Mouse (Mus musculus) lung, postnatal 10 days (tissue): ENCODE results near the gene Tmem216.
"Not testable (repeated sequence)": the region's sequence is repeated elsewhere in the genome, so short reads cannot be mapped to it uniquely, and the experiment has no call there.

Experiments used
- DNase-seq: peaks from one replicate; pipeline ENCODE4 v3.0.0; 2021

Gene Tmem216

GRCm38 (mm10) chr19:10564278-10564677 is 8.2 kb upstream of the Tmem216 start:
- no peak for DNase-seq

GRCm38 (mm10) chr19:10562351-10562750 is 6.3 kb upstream of the Tmem216 start:
- no peak for DNase-seq

- peak; percentile 57 for DNase-seq
Observed at GRCm38 (mm10) chr19:10561558-10562314, 5.7 kb upstream of the Tmem216 start.

- peak; percentile 42 for DNase-seq
Observed at GRCm38 (mm10) chr19:10560108-10560507, 4.1 kb upstream of the Tmem216 start.

- not testable (repeated sequence) for DNase-seq
Observed at GRCm38 (mm10) chr19:10557837-10558375, 1.9 kb upstream of the Tmem216 start.

- no peak for DNase-seq
Observed at GRCm38 (mm10) chr19:10557430-10557829, 1.4 kb upstream of the Tmem216 start.

- DNase-seq, result no peak
Observed at GRCm38 (mm10) chr19:10557001-10557400, 963 bp upstream of the Tmem216 start.

GRCm38 (mm10) chr19:10539454-10539853 is 16.6 kb downstream of the Tmem216 start:
- no peak for DNase-seq

- no peak for DNase-seq
Observed at GRCm38 (mm10) chr19:10530082-10530481, 26.0 kb downstream of the Tmem216 start.

- DNase-seq, result peak; percentile 63
Observed at GRCm38 (mm10) chr19:10525910-10526309, 30.1 kb downstream of the Tmem216 start, which contains the start of gene Sdhaf2. TSS of gene Sdhaf2 (minus strand) at chr19:10526142.

- DNase-seq, result peak; percentile 94
Observed at GRCm38 (mm10) chr19:10525106-10525901, 30.7 kb downstream of the Tmem216 start, which contains the start of gene Cpsf7. TSS of gene Cpsf7 (plus strand) at chr19:10525266.

- no peak for DNase-seq
Observed at GRCm38 (mm10) chr19:10524784-10525105, 31.3 kb downstream of the Tmem216 start.

- DNase-seq, result no peak
Observed at GRCm38 (mm10) chr19:10523483-10524080, 32.5 kb downstream of the Tmem216 start.

GRCm38 (mm10) chr19:10521926-10522325 is 34.1 kb downstream of the Tmem216 start:
- no peak for DNase-seq

- DNase-seq, result peak; percentile 27
Observed at GRCm38 (mm10) chr19:10520355-10520754, 35.7 kb downstream of the Tmem216 start.

GRCm38 (mm10) chr19:10510759-10511330 is 45.2 kb downstream of the Tmem216 start:
- DNase-seq, result peak; percentile 24

- peak; percentile 48 for DNase-seq
Observed at GRCm38 (mm10) chr19:10502571-10502970, 53.5 kb downstream of the Tmem216 start.

- no peak for DNase-seq
Observed at GRCm38 (mm10) chr19:10500581-10500980, 55.5 kb downstream of the Tmem216 start.

- no peak for DNase-seq
Observed at GRCm38 (mm10) chr19:10497512-10498160, 58.4 kb downstream of the Tmem216 start.

GRCm38 (mm10) chr19:10496976-10497375 is 59.1 kb downstream of the Tmem216 start:
- no peak for DNase-seq

- DNase-seq, result no peak
Observed at GRCm38 (mm10) chr19:10495670-10496069, 60.4 kb downstream of the Tmem216 start.

- peak; percentile 76 for DNase-seq
Observed at GRCm38 (mm10) chr19:10486264-10486738, 69.7 kb downstream of the Tmem216 start.
